Mouse (Mus musculus): ENCODE results near the gene Crtc3. TPM values are rescaled to one million over a fixed set of nuclear protein-coding genes. Genes with fewer than 3 reads are reported as not detected.

Gene Crtc3
- polyA plus RNA-seq, 2 experiments, result 18.6 to 26.4 TPM

DNA sequence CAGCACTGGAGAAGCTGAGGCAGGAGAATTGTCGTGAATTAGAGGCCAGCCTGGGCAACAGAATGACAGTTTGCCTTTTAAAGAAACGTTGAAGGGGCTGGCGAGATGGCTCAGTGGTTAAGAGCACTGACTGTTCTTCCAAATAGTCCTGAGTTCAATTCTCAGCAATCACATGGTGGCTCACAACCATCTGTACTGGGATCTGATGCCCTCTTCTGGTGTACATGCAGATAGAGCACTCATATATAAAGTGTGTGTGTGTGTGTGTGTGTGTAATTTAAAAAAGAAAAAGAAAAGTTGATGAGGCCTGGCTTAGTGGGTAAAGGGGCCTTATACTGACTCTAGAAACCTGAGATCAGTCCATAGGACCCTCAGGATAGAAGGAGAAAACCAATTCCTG lies 133.5 kb downstream of the Crtc3 start:
- WGBS, result 71% methylated on average over 3 of the region's 3 CpGs
- no peaks in the 10 kb centered on the region for H3K9me3 ChIP-seq (ENCODE audit: control insufficient read depth, low read length)
- H3K4me1 ChIP-seq (ENCODE audit: control insufficient read depth, insufficient read depth, low read length), result peaks cover 9% of the 10 kb centered on the region; the same call in 1 of the 2 replicates
- H3K4me2 ChIP-seq (replicated peaks; ENCODE audit: low read depth, low read length, severe bottlenecking), result no peak overlapping the region
- H3K4me3 ChIP-seq (replicated peaks; ENCODE audit: low read length), result no peak overlapping the region
- DNase-seq (ENCODE audit: low spot score) (no peak), ATAC-seq (ENCODE audit: low FRiP score, low read depth) (no peak)
- no peaks in the 10 kb centered on the region for H3K36me3 ChIP-seq (ENCODE audit: control insufficient read depth, insufficient read depth, low read length)
- H3K27me3 ChIP-seq (ENCODE audit: control insufficient read depth, insufficient read depth, low read length), result no peaks in the 10 kb centered on the region
- H3K27ac ChIP-seq (replicated peaks; ENCODE audit: low read depth, low read length), result peak overlapping the region; percentile 75
- H3K9ac ChIP-seq (ENCODE audit: low read depth, low read length, severe bottlenecking), result no peak overlapping the region
- no peak for TF ChIP-seq POLR2A (IDR thresholded peaks at IDR 0.05; ENCODE audit: borderline replicate concordance, extremely low read depth, insufficient read depth, insufficient read length)

DNA sequence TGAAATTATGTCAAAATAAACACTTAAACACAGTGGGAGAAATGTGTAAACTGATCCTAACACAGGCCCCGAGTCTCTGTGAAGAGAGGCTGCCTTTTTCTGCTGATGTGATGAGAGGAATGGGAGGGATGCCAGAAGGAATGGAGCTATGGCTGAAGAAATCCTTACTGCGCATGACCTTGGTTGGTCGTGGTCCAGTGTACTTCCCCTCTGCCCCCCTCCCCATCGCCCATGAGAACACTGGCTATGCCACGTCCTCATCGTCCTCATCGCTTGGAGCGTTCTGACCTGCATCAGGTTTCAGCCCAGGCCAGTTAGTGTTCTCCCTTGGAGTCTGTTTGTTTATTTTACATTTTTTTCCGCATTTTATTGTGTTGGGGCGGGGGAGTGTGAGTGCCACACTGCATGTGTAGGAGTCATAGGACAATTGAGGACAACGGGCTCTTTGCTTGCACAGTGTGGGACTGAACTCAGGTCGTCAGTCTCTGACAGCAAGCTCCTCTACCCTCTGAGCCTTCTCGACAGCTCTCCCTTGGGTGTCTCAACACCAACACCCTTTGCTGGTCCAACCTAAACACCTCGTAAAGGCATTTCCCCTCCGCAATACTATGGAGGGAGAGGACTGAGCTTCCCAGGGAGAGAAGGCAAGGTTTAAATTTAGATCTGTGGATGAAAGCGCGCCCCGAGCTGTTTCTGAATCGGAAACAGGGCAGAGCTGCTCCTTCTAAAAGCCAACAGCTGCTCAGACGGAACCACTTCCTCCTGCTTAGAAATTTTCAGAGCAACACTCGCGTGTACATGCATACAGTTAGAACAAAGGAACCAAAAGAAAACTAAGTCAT lies 134.3 kb downstream of the Crtc3 start:
- Histone ChIP-seq H3K27me3 (ENCODE audit: control insufficient read depth, insufficient read depth, low read length) (no peaks in the 10 kb centered on the region), H3K4me3 (replicated peaks; ENCODE audit: low read length) (no peak overlapping the region), H3K4me2 (replicated peaks; ENCODE audit: low read depth, low read length, severe bottlenecking) (no peak overlapping the region), H3K9ac (ENCODE audit: low read depth, low read length, severe bottlenecking) (no peak overlapping the region), H3K36me3 (ENCODE audit: control insufficient read depth, insufficient read depth, low read length) (no peaks in the 10 kb centered on the region), H3K9me3 (ENCODE audit: control insufficient read depth, low read length) (no peaks in the 10 kb centered on the region), H3K27ac (replicated peaks; ENCODE audit: low read depth, low read length) (peak overlapping the region; percentile 75), H3K4me1 (ENCODE audit: control insufficient read depth, insufficient read depth, low read length) (peaks cover 9% of the 10 kb centered on the region; the same call in 1 of the 2 replicates)
- ATAC-seq (ENCODE audit: low FRiP score, low read depth), result peak; percentile 73
- WGBS, result 46% methylated on average over 22 of the region's 22 CpGs
- no peak for TF ChIP-seq POLR2A (IDR thresholded peaks at IDR 0.05; ENCODE audit: borderline replicate concordance, extremely low read depth, insufficient read depth, insufficient read length)
- DNase-seq (ENCODE audit: low spot score), result peak; percentile 39

DNA sequence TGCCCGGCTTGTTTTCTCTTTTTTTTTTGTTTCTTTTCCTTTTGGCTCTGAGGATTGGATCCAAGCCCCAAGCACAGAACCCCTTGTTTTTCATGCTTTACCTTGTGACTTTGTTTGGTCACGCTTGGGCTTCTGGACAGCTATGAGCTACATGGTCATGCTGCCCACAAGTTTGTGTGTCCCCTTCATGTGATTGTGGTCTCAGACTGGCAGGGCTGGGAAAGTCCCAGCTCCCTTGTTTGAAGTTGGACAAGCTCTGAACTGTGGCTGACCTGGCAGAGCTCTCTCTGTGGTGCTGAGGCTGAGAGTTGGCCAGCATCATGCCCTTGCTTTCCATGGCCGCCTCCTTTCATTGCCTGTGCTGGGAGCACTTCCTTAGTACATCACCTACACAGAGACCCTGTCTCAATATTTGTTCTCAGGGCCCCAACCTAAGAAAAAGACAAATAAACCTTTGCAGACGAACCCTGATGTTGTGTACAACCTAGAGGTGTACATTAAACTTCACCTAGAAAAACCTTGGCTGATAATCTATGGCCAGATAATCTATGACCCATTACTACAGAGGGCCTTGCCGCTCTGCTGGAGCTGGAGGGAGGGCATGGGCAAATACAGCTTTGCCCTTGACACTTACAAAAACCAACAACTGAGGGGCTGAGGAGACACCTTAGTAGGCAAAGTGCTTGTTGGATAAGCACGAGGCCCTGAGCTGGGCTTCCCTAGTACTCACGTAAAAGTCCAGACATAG lies 140.0 kb downstream of the Crtc3 start:
- no peaks in the 10 kb centered on the region for H3K36me3 ChIP-seq (ENCODE audit: control insufficient read depth, insufficient read depth, low read length)
- 79% methylated on average over 7 of the region's 7 CpGs for WGBS

DNA sequence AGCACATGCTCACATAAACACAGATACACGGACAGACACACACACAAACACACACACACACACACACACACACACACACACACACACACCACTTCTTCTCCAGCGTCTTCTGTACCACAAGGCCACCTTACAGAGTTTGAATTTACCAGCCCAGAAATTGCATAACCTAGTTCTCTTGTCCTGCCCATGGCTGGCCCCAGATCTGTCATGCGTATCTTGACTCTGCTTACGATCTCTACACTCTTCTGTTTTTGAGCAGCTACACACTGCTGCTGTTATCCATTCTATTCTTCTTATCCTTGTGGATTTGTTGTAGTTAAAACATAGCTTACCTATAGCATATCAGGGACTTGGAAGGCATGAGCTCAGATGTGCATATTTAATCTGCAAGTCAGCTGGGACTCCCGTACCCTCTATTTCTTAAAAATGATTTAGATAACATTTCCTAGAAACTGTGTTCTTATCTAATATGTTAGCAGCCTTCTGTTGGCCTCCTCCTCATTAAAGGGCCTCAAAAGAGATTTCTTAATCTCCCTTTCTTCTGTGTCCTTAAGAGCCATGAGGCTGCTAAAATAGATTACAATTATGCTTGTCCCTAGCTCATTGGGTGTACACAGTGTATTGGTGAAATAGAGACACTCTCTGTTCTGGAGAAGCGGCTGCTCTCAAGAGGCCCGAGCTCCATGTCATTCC lies 146.4 kb downstream of the Crtc3 start:
- no peaks in the 10 kb centered on the region; the same call in 1 of the 2 replicates for H3K4me1 ChIP-seq (ENCODE audit: control insufficient read depth, insufficient read depth, low read length)
- H3K36me3 ChIP-seq (ENCODE audit: control insufficient read depth, insufficient read depth, low read length), result no peaks in the 10 kb centered on the region
- no peak overlapping the region for H3K9ac ChIP-seq (ENCODE audit: low read depth, low read length, severe bottlenecking)
- no peak for TF ChIP-seq POLR2A (IDR thresholded peaks at IDR 0.05; ENCODE audit: borderline replicate concordance, extremely low read depth, insufficient read depth, insufficient read length)
- no peak for DNase-seq (ENCODE audit: low spot score)
- H3K9me3 ChIP-seq (ENCODE audit: control insufficient read depth, low read length), result no peaks in the 10 kb centered on the region
- no peak for ATAC-seq (ENCODE audit: low FRiP score, low read depth)
- WGBS, result 82% methylated on average over 7 of the region's 7 CpGs
- H3K27me3 ChIP-seq (ENCODE audit: control insufficient read depth, insufficient read depth, low read length), result no peaks in the 10 kb centered on the region
- H3K4me3 ChIP-seq (replicated peaks; ENCODE audit: low read length), result no peak overlapping the region
- H3K4me2 ChIP-seq (replicated peaks; ENCODE audit: low read depth, low read length, severe bottlenecking), result no peak overlapping the region
- no peak overlapping the region for H3K27ac ChIP-seq (replicated peaks; ENCODE audit: low read depth, low read length)

More for the DNA sequence above, 140.0 kb downstream of the Crtc3 start:
- H3K27me3 ChIP-seq (ENCODE audit: control insufficient read depth, insufficient read depth, low read length), result no peaks in the 10 kb centered on the region
- DNase-seq (ENCODE audit: low spot score), result no peak
- no peak overlapping the region for H3K9ac ChIP-seq (ENCODE audit: low read depth, low read length, severe bottlenecking)
- no peak for ATAC-seq (ENCODE audit: low FRiP score, low read depth)
- H3K27ac ChIP-seq (replicated peaks; ENCODE audit: low read depth, low read length), result no peak overlapping the region
- H3K4me1 ChIP-seq (ENCODE audit: control insufficient read depth, insufficient read depth, low read length), result no peaks in the 10 kb centered on the region; the same call in 1 of the 2 replicates
- no peak overlapping the region for H3K4me2 ChIP-seq (replicated peaks; ENCODE audit: low read depth, low read length, severe bottlenecking)
- TF ChIP-seq POLR2A (IDR thresholded peaks at IDR 0.05; ENCODE audit: borderline replicate concordance, extremely low read depth, insufficient read depth, insufficient read length), result no peak
- H3K4me3 ChIP-seq (replicated peaks; ENCODE audit: low read length), result no peak overlapping the region
- H3K9me3 ChIP-seq (ENCODE audit: control insufficient read depth, low read length), result no peaks in the 10 kb centered on the region

DNA sequence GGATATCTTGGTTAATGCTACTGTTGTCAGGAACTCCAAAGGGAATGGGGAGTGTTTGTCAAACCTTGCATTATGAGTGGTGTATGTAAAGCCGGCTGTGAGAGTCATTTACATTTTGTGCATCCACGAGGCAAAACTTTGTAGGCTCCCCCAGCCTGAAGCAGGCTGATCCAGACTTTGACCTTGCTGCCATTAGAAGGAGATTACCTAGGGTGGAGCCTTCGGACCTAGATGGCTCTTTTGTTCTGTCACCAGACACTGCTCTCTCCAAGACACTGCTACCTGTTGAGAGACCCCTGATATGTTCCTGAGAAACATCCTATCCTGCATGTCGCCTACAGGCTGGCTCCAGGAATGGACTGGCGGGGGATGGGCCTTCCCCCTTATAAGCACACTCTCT lies 149.1 kb downstream of the Crtc3 start:
- H3K9ac ChIP-seq (ENCODE audit: low read depth, low read length, severe bottlenecking), result no peak overlapping the region
- DNase-seq (ENCODE audit: low spot score), result no peak
- no peaks in the 10 kb centered on the region; the same call in 1 of the 2 replicates for H3K4me1 ChIP-seq (ENCODE audit: control insufficient read depth, insufficient read depth, low read length)

More for the DNA sequence above, 149.1 kb downstream of the Crtc3 start:
- no peaks in the 10 kb centered on the region for H3K9me3 ChIP-seq (ENCODE audit: control insufficient read depth, low read length)
- no peak overlapping the region for H3K4me3 ChIP-seq (replicated peaks; ENCODE audit: low read length)
- H3K36me3 ChIP-seq (ENCODE audit: control insufficient read depth, insufficient read depth, low read length), result no peaks in the 10 kb centered on the region
- TF ChIP-seq POLR2A (IDR thresholded peaks at IDR 0.05; ENCODE audit: borderline replicate concordance, extremely low read depth, insufficient read depth, insufficient read length), result no peak
- WGBS, result 65% methylated on average over 5 of the region's 5 CpGs
- H3K4me2 ChIP-seq (replicated peaks; ENCODE audit: low read depth, low read length, severe bottlenecking), result no peak overlapping the region
- ATAC-seq (ENCODE audit: low FRiP score, low read depth), result no peak
- no peak overlapping the region for H3K27ac ChIP-seq (replicated peaks; ENCODE audit: low read depth, low read length)
- H3K27me3 ChIP-seq (ENCODE audit: control insufficient read depth, insufficient read depth, low read length), result no peaks in the 10 kb centered on the region

Other genes starting within 250 kb of the Crtc3 start
- 12.9 and 16.2 TPM in 2 replicates for gene Blm, start 153.8 kb downstream of the Crtc3 start, polyA plus RNA-seq (2012; rRNA removed)
- 17.8 and 18.6 TPM in 2 replicates for gene Blm, start 153.8 kb downstream of the Crtc3 start, polyA plus RNA-seq (2014; fragmentation: Nextera tagmentation; extraction: Ambion mirVana)
- gene Iqgap1, start 137.1 kb upstream of the Crtc3 start, polyA plus RNA-seq (2012; rRNA removed), result 43.9 and 48.4 TPM in 2 replicates
- gene Iqgap1, start 137.1 kb upstream of the Crtc3 start, polyA plus RNA-seq (2014; fragmentation: Nextera tagmentation; extraction: Ambion mirVana), result 88.5 and 93.2 TPM in 2 replicates
- gene Zscan2, start 172.0 kb upstream of the Crtc3 start, polyA plus RNA-seq (2012; rRNA removed), result 17.3 and 19.8 TPM in 2 replicates
- gene Zscan2, start 172.0 kb upstream of the Crtc3 start, polyA plus RNA-seq (2014; fragmentation: Nextera tagmentation; extraction: Ambion mirVana), result 2.7 and 2.8 TPM in 2 replicates
- 23.1 and 26.5 TPM in 2 replicates for gene Wdr73, start 212.4 kb upstream of the Crtc3 start, polyA plus RNA-seq (2012; rRNA removed)
- gene Wdr73, start 212.4 kb upstream of the Crtc3 start, polyA plus RNA-seq (2014; fragmentation: Nextera tagmentation; extraction: Ambion mirVana), result 22.6 and 26.0 TPM in 2 replicates
- 8.3 and 8.5 TPM in 2 replicates for gene Nmb, start 216.2 kb upstream of the Crtc3 start, polyA plus RNA-seq (2012; rRNA removed)
- gene Nmb, start 216.2 kb upstream of the Crtc3 start, polyA plus RNA-seq (2014; fragmentation: Nextera tagmentation; extraction: Ambion mirVana), result 4.9 and 8.1 TPM in 2 replicates

Measured in limb, embryonic 14.5 days (tissue).